Mouse (Mus musculus): ENCODE results near the gene Pex12.
A peak's percentile ranks its signal among the peaks of the same experiment; 100 is the strongest.

DNA sequence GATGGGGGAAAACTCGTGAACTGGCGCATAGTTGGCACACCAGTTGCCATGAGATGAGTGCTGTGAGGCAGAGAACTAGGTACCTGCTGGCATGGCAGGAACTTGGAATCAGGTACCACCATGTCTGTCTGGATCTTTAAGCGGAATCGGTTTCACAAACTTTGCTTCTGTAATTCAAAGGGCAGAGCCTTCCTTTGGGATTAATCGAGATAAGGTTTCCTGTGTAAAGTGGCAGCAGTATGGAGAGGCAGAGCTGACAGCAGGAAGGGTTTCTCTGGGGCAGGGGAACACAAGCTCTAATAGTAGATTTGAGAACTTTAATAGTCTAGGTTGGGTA, 10.2 kb downstream of the Pex12 start:
- no peak; the same call in 1 of the 2 replicates for TF ChIP-seq MYC (IDR thresholded peaks at IDR 0.05; ENCODE audit: low read depth, low read length)
- TF ChIP-seq E2F4 (IDR thresholded peaks at IDR 0.05; ENCODE audit: borderline replicate concordance, low read depth, low read length): no peak
- TF ChIP-seq TBP (IDR thresholded peaks at IDR 0.05; ENCODE audit: low read depth, low read length): no peak
- no peak for TF ChIP-seq MEF2A (IDR thresholded peaks at IDR 0.05; ENCODE audit: extremely low read depth, insufficient replicate concordance, low read depth, low read length, poor library complexity, severe bottlenecking)
- TF ChIP-seq EP300 (IDR thresholded peaks at IDR 0.05; ENCODE audit: low read depth in 1 of 2, low read length in 2 of 2): no peak; a peak in 1 of 4 replicates
- no peak for TF ChIP-seq CTCF (IDR thresholded peaks at IDR 0.05 in 2 of 3, conservative IDR thresholded peaks at IDR 0.05 in 1 of 3; ENCODE audit: control insufficient read depth in 1 of 3, insufficient read depth in 1 of 3, low read depth in 2 of 3, low read length in 3 of 3, poor library complexity in 1 of 3, severe bottlenecking in 1 of 3)
- no peak for TF ChIP-seq MAZ (IDR thresholded peaks at IDR 0.05; ENCODE audit: low read depth, low read length)
- no peak for TF ChIP-seq SMC3 (IDR thresholded peaks at IDR 0.05; ENCODE audit: low read depth, low read length)
- no peak for TF ChIP-seq CHD2 (IDR thresholded peaks at IDR 0.05; ENCODE audit: low read length)
- TF ChIP-seq RAD21 (IDR thresholded peaks at IDR 0.05; ENCODE audit: low read depth, low read length): no peak
- TF ChIP-seq MAFK (IDR thresholded peaks at IDR 0.05; ENCODE audit: borderline replicate concordance, low read depth, low read length): no peak
- TF ChIP-seq ZMIZ1 (IDR thresholded peaks at IDR 0.05; ENCODE audit: low read depth, low read length): 0 out of 2 replicates have a peak, but pooled peaks have one; percentile 11
- peak; percentile 36 for TF ChIP-seq GATA1 (IDR thresholded peaks at IDR 0.05; ENCODE audit: low read depth, low read length)
